Mouse (Mus musculus): ENCODE data around the gene Apof. TPM values are rescaled to one million over a fixed set of nuclear protein-coding genes. Genes with fewer than 3 reads are reported as not detected.
"Not testable (repeated sequence)": the region's sequence is repeated elsewhere in the genome, so short reads cannot be mapped to it uniquely, and the experiment has no call there.

The Apof gene
- polyA plus RNA-seq, 1 experiment from 2014 or later = not detected

- H3K27me3 ChIP-seq (replicated peaks) = no peaks in the 10 kb centered on the region
- H3K9me3 ChIP-seq (replicated peaks) = no peaks in the 10 kb centered on the region
- H3K4me3 ChIP-seq (replicated peaks) = no peak overlapping the region
- H3K4me1 ChIP-seq = no peaks in the 10 kb centered on the region
- H3K9ac ChIP-seq (replicated peaks) = no peak overlapping the region
- no peak overlapping the region for H3K27ac ChIP-seq (replicated peaks)
- WGBS = 93% methylated on average over 6 of the region's 6 CpGs
- peaks cover 76% of the 10 kb centered on the region for H3K36me3 ChIP-seq
- no peak overlapping the region for H3K4me2 ChIP-seq
- no peak for ATAC-seq (ENCODE audit: low FRiP score)
Measured at GRCm38 (mm10) chr10:128280943-128281342, 12.5 kb downstream of the Apof start.

GRCm38 (mm10) chr10:128281682-128282081 is 13.2 kb downstream of the Apof start:
- Histone ChIP-seq H3K9ac (replicated peaks) (no peak overlapping the region), H3K27ac (replicated peaks) (no peak overlapping the region), H3K27me3 (replicated peaks) (no peaks in the 10 kb centered on the region), H3K4me2 (no peak overlapping the region), H3K4me1 (no peaks in the 10 kb centered on the region), H3K9me3 (replicated peaks) (no peaks in the 10 kb centered on the region), H3K36me3 (peaks cover 78% of the 10 kb centered on the region), H3K4me3 (replicated peaks) (no peak overlapping the region)
- ATAC-seq (ENCODE audit: low FRiP score) = no peak
- 95% methylated on average over 14 of the region's 14 CpGs for WGBS

- Histone ChIP-seq H3K9me3 (replicated peaks) (no peaks in the 10 kb centered on the region), H3K4me1 (no peaks in the 10 kb centered on the region), H3K4me3 (replicated peaks) (no peak overlapping the region), H3K9ac (replicated peaks) (no peak overlapping the region), H3K4me2 (no peak overlapping the region), H3K27me3 (replicated peaks) (no peaks in the 10 kb centered on the region), H3K27ac (replicated peaks) (no peak overlapping the region), H3K36me3 (peaks cover 70% of the 10 kb centered on the region)
- no peak for ATAC-seq (ENCODE audit: low FRiP score)
- WGBS = 94% methylated on average over 20 of the region's 20 CpGs
Measured at GRCm38 (mm10) chr10:128282886-128283450, 14.5 kb downstream of the Apof start.

- Histone ChIP-seq H3K4me1 (no peaks in the 10 kb centered on the region), H3K9me3 (replicated peaks) (no peaks in the 10 kb centered on the region), H3K27ac (replicated peaks) (no peak overlapping the region), H3K27me3 (replicated peaks) (no peaks in the 10 kb centered on the region), H3K4me2 (no peak overlapping the region), H3K9ac (replicated peaks) (no peak overlapping the region), H3K4me3 (replicated peaks) (no peak overlapping the region), H3K36me3 (peaks cover 72% of the 10 kb centered on the region)
- WGBS = 64% methylated on average over 31 of the region's 31 CpGs
- ATAC-seq (ENCODE audit: low FRiP score) = peak; percentile 31; the same call in 1 of the 2 replicates
Measured at GRCm38 (mm10) chr10:128283604-128284579, 15.4 kb downstream of the Apof start.

- H3K4me3 ChIP-seq (replicated peaks); H3K4me1 ChIP-seq; H3K9ac ChIP-seq (replicated peaks); H3K4me2 ChIP-seq; ATAC-seq (ENCODE audit: low FRiP score); H3K9me3 ChIP-seq (replicated peaks); H3K27ac ChIP-seq (replicated peaks); H3K27me3 ChIP-seq (replicated peaks): not testable (repeated sequence)
- 86% methylated on average over 1 of the region's 1 CpGs for WGBS
- peaks cover 47% of the 10 kb centered on the region for H3K36me3 ChIP-seq
Measured at GRCm38 (mm10) chr10:128290594-128290993, 22.1 kb downstream of the Apof start.

- H3K4me3 ChIP-seq (replicated peaks) = no peak overlapping the region
- ATAC-seq (ENCODE audit: low FRiP score) = no peak
- no peak overlapping the region for H3K27ac ChIP-seq (replicated peaks)
- H3K4me2 ChIP-seq = no peak overlapping the region
- H3K36me3 ChIP-seq = peaks cover 17% of the 10 kb centered on the region
- no peaks in the 10 kb centered on the region for H3K27me3 ChIP-seq (replicated peaks)
- no peaks in the 10 kb centered on the region for H3K4me1 ChIP-seq
- no peaks in the 10 kb centered on the region for H3K9me3 ChIP-seq (replicated peaks)
- WGBS = 63% methylated on average over 13 of the region's 13 CpGs
- H3K9ac ChIP-seq (replicated peaks) = no peak overlapping the region
Measured at GRCm38 (mm10) chr10:128296370-128297090, 28.1 kb downstream of the Apof start.

GRCm38 (mm10) chr10:128297221-128297620 is 28.8 kb downstream of the Apof start:
- Histone ChIP-seq H3K4me3 (replicated peaks) (no peak overlapping the region), H3K27ac (replicated peaks) (no peak overlapping the region), H3K27me3 (replicated peaks) (no peaks in the 10 kb centered on the region), H3K4me1 (peaks cover 3% of the 10 kb centered on the region), H3K9me3 (replicated peaks) (no peaks in the 10 kb centered on the region), H3K36me3 (peaks cover 11% of the 10 kb centered on the region), H3K9ac (replicated peaks) (no peak overlapping the region), H3K4me2 (no peak overlapping the region)
- no peak for ATAC-seq (ENCODE audit: low FRiP score)
- WGBS = 65% methylated on average over 4 of the region's 4 CpGs

GRCm38 (mm10) chr10:128297622-128298021 is 29.2 kb downstream of the Apof start:
- no peak for ATAC-seq (ENCODE audit: low FRiP score)
- H3K4me1 ChIP-seq = peaks cover 7% of the 10 kb centered on the region
- H3K4me3 ChIP-seq (replicated peaks) = no peak overlapping the region
- 73% methylated on average over 11 of the region's 11 CpGs for WGBS
- no peaks in the 10 kb centered on the region for H3K27me3 ChIP-seq (replicated peaks)
- no peak overlapping the region for H3K27ac ChIP-seq (replicated peaks)
- H3K9me3 ChIP-seq (replicated peaks) = no peaks in the 10 kb centered on the region
- H3K4me2 ChIP-seq = no peak overlapping the region
- no peak overlapping the region for H3K9ac ChIP-seq (replicated peaks)
- H3K36me3 ChIP-seq = peaks cover 7% of the 10 kb centered on the region; the same call in 1 of the 2 replicates

- Histone ChIP-seq H3K4me1 (peaks cover 7% of the 10 kb centered on the region), H3K9ac (replicated peaks) (no peak overlapping the region), H3K27me3 (replicated peaks) (no peaks in the 10 kb centered on the region), H3K36me3 (0 out of 2 replicates have a peak, but pooled peaks cover 3% of the 10 kb centered on the region), H3K4me3 (replicated peaks) (no peak overlapping the region), H3K9me3 (replicated peaks) (no peaks in the 10 kb centered on the region), H3K4me2 (no peak overlapping the region), H3K27ac (replicated peaks) (no peak overlapping the region)
- 76% methylated on average over 6 of the region's 6 CpGs for WGBS
- no peak for ATAC-seq (ENCODE audit: low FRiP score)
Measured at GRCm38 (mm10) chr10:128298243-128298642, 29.8 kb downstream of the Apof start.

GRCm38 (mm10) chr10:128298702-128299171 is 30.3 kb downstream of the Apof start, which contains the start of gene Il23a:
Gene Il23a, minus strand, starts transcription at chr10:128298752.
- no peaks in the 10 kb centered on the region for H3K9me3 ChIP-seq (replicated peaks)
- H3K4me1 ChIP-seq = peaks cover 9% of the 10 kb centered on the region
- H3K9ac ChIP-seq (replicated peaks) = no peak within 1 kb of the TSS
- no peak within 1 kb of the TSS for H3K4me2 ChIP-seq
- H3K36me3 ChIP-seq = no peaks in the 10 kb centered on the region
- H3K27ac ChIP-seq (replicated peaks) = no peak within 1 kb of the TSS
- H3K4me3 ChIP-seq (replicated peaks) = no peak within 1 kb of the TSS
- 84% methylated on average over 11 of the region's 11 CpGs for WGBS
- H3K27me3 ChIP-seq (replicated peaks) = no peaks in the 10 kb centered on the region
- no peak for ATAC-seq (ENCODE audit: low FRiP score)

GRCm38 (mm10) chr10:128302357-128302756 is 33.9 kb downstream of the Apof start:
- H3K27me3 ChIP-seq (replicated peaks) = no peaks in the 10 kb centered on the region
- 41% methylated on average over 3 of the region's 3 CpGs for WGBS
- peaks cover 20% of the 10 kb centered on the region for H3K4me1 ChIP-seq
- H3K36me3 ChIP-seq = no peaks in the 10 kb centered on the region
- no peak for ATAC-seq (ENCODE audit: low FRiP score)
- peak overlapping the region; percentile 62 for H3K4me3 ChIP-seq (replicated peaks)
- H3K4me2 ChIP-seq = peak overlapping the region; percentile 86
- peak overlapping the region; percentile 91 for H3K9ac ChIP-seq (replicated peaks)
- H3K27ac ChIP-seq (replicated peaks) = peak overlapping the region; percentile 99
- no peaks in the 10 kb centered on the region for H3K9me3 ChIP-seq (replicated peaks)

Measured in neural tube, embryonic 15.5 days (tissue).